Mouse (Mus musculus) hindbrain, embryonic 11.5 days (tissue): ENCODE measurements at regions not wholly inside any gene's neighbourhood (a gene's known extent, or its start where the extent isn't known, plus 50 kb on each side); places are given as distances from the start of the nearest gene placed in this dataset.

Experiments used
- ATAC-seq: fragments of 200-750 bp; cut with Nextera tagmentation; 2 replicates; pipeline ENCODE4 v1.8.0; 2017; ENCODE audit warnings: mild to moderate bottlenecking, moderate TSS enrichment, moderate library complexity; ENCODE audit not compliant: low FRiP score
- DNase-seq: peaks from one replicate; pipeline ENCODE4 v3.0.0-alpha.2; 2015; ENCODE audit warnings: low spot score
- H3K27ac ChIP-seq: fragments of 300-500 bp; sonication (generic); 2 replicates; pipeline ENCODE4 v1.5.1; 2014; ENCODE audit warnings: mild to moderate bottlenecking, low read depth, low read length
- H3K27me3 ChIP-seq: fragments of 300-500 bp; sonication (generic); 2 replicates; pipeline ENCODE4 v1.6.1; 2014; ENCODE audit warnings: mild to moderate bottlenecking, low read length, moderate library complexity, mixed read lengths; ENCODE audit not compliant: control insufficient read depth, insufficient read depth
- H3K36me3 ChIP-seq: fragments of 300-500 bp; sonication (generic); 2 replicates; pipeline ENCODE4 v1.6.1; 2014; ENCODE audit warnings: mild to moderate bottlenecking, low read length, moderate library complexity, mixed read lengths; ENCODE audit not compliant: control insufficient read depth, insufficient read depth
- H3K4me1 ChIP-seq: fragments of 300-500 bp; sonication (generic); replicated peaks from 2 replicates; pipeline ENCODE4 v1.6.1; 2014; ENCODE audit warnings: low read length, mixed read lengths; ENCODE audit not compliant: control insufficient read depth, insufficient read depth
- H3K4me2 ChIP-seq: fragments of 300-500 bp; sonication (generic); replicated peaks from 2 replicates; pipeline ENCODE4 v1.6.1; 2014; ENCODE audit warnings: mild to moderate bottlenecking, low read depth, low read length
- H3K4me3 ChIP-seq: fragments of 300-500 bp; sonication (generic); 2 replicates; pipeline ENCODE4 v1.5.1; 2014; ENCODE audit warnings: low read depth, low read length
- H3K9ac ChIP-seq: fragments of 300-500 bp; sonication (generic); 2 replicates; pipeline ENCODE4 v1.6.1; 2014; ENCODE audit warnings: low read depth, low read length
- H3K9me3 ChIP-seq: fragments of 300-500 bp; sonication (generic); 2 replicates; pipeline ENCODE4 v1.6.1; 2016; ENCODE audit warnings: low read length; ENCODE audit not compliant: control insufficient read depth
- WGBS: fragments of 180-500 bp; shearing (Covaris S2); extraction: QIAGEN DNeasy Blood & Tissue Kit; methylation state at CpG from one replicate; pipeline ENCODE4 v1.1.7; 2014; 5-methylcytosine and 5-hydroxymethylcytosine counted together

DNA sequence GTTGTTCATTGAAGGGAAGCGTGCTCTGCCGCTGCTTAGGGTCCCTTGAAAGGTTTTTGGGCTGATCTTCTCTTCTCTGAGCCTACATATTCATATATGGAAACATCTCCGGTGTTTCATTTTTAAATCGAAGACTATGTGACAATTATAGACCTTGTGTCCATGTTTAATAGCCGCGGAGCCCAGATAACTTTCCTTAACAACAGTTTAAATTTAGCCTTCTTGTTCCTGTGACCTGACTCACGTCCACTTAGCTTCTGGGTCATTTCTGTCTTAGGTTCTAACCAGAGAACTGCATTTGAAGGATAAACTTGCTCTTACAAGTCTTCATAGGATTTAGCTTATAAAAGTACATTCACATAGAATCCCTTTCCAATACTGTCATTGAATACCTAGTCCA lies 153.6 kb downstream of the Sptssa start:
- Histone ChIP-seq H3K4me2 (no peak overlapping the region), H3K27me3 (no peaks in the 10 kb centered on the region), H3K4me1 (no peaks in the 10 kb centered on the region), H3K36me3 (no peaks in the 10 kb centered on the region), H3K4me3 (no peak overlapping the region), H3K27ac (no peak overlapping the region), H3K9ac (no peak overlapping the region), H3K9me3 (no peaks in the 10 kb centered on the region)
- WGBS, result 90% methylated on average over 7 of the region's 7 CpGs
- ATAC-seq (no peak), DNase-seq (no peak)

DNA sequence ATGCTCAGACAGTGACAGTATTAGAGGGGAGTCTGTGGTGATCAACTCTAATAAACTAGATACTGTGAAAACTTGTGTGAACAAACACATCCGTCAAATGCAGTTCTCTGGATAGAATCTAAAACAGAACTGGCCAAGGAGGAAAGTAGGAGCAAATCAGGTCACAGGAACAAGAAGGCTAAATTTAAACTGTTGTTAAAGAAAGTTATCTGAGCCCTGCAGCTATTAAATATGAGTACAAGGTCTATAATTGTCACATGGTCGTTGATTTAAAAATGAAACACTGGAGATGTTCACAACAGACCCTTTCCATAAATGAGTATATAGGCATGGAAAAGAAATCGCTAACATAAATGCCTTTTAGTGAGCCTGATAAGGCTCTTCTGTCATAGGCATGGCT lies 156.4 kb downstream of the Sptssa start:
- Histone ChIP-seq H3K9me3 (no peaks in the 10 kb centered on the region), H3K36me3 (no peaks in the 10 kb centered on the region), H3K4me1 (no peaks in the 10 kb centered on the region), H3K9ac (no peak overlapping the region), H3K27ac (no peak overlapping the region), H3K4me3 (no peak overlapping the region), H3K27me3 (no peaks in the 10 kb centered on the region), H3K4me2 (no peak overlapping the region)
- ATAC-seq (no peak), DNase-seq (no peak)
- 80% methylated on average over 3 of the region's 3 CpGs for WGBS

DNA sequence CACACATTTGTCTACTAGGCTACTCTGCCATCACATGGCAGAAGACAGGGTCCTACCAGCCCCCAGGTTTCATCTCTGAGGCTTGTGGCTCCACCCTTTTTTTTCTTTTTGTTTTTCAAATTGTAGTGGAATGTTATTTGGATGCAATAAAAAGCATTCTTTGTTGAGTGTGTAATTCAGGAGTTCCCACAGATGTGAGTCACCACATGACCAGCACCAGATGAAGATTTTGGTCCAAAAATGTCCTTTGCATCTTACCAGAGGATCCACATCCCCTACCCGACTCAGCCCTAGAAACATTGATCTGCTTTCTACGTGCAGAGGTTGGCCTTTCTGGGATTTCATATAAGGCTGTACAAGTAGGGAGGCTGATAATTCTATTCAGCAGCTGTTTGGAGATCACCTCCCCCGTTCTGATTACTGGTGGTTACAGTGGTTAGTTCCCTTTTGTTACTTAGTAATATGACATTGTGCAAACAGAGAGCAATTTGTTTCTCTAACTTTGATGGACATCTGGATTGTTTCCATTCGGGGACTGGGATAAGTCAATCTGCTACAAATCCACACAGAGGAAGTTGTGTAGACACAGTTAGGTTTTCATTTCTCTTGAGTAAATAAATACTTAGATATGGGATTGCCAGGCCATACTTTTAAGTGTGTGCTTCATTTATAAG lies 160.5 kb downstream of the Sptssa start:
- Histone ChIP-seq H3K36me3 (no peaks in the 10 kb centered on the region), H3K9me3 (no peaks in the 10 kb centered on the region), H3K27ac (no peak overlapping the region), H3K27me3 (no peaks in the 10 kb centered on the region), H3K4me1 (no peaks in the 10 kb centered on the region), H3K9ac (no peak overlapping the region), H3K4me2 (no peak overlapping the region), H3K4me3 (no peak overlapping the region)
- no peak for DNase-seq
- WGBS, result 82% methylated on average over 4 of the region's 4 CpGs
- no peak for ATAC-seq

DNA sequence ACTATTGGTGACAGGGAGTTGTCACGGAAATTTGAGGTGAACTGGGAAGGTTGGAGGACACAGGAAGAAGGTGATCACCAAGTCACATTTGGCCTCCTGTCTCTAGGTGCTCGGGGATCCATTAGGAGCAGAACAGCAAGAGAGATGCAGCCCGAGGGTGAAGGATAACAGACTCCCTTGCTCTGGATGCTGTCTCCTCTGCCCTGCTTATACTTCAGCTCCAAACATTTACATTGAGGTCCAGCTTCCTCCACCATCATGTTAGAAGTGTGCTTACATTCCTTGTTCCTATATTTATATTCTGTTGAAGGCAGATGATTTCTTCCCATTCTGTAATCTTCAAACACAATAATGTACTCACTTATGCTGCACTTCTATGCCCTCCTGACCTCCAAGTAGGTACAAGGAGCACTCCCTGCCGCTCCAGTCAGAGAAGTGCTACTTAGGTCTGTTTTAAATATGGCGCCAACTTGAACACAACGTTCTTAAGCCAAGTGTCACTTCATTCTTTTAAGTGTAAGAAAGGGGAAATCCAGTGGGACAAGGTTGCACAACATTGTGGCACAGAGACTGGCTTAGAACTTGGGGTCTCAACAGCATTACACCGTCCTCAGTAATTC lies 161.5 kb downstream of the Sptssa start:
- Histone ChIP-seq H3K9me3 (no peaks in the 10 kb centered on the region), H3K4me3 (no peak overlapping the region), H3K27me3 (no peaks in the 10 kb centered on the region), H3K4me1 (no peaks in the 10 kb centered on the region), H3K36me3 (no peaks in the 10 kb centered on the region), H3K27ac (no peak overlapping the region), H3K4me2 (no peak overlapping the region), H3K9ac (no peak overlapping the region)
- DNase-seq (no peak), ATAC-seq (no peak)
- 90% methylated on average over 7 of the region's 7 CpGs for WGBS

DNA sequence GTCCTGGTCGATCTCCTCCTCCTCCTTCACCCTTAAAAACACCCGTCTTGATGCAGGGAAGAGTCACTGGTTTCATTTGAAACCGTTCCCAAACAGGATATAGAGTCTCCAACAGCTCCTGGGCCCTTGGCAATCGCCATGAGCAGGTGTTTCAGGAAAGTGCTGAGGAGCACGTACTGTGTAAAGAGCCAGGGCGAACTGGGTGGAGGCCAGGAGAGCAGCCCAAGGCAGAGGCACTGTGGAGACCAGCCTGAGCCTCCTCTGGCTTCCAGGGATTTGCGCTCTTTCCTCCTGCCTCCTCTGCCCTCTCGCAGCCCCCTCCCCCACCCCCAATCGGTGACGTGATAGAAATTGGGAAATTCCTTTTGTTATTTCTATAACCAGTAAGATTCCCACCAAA lies 163.6 kb downstream of the Sptssa start:
- no peak overlapping the region for H3K4me3 ChIP-seq
- no peaks in the 10 kb centered on the region for H3K4me1 ChIP-seq
- no peaks in the 10 kb centered on the region for H3K27me3 ChIP-seq
- no peak overlapping the region for H3K27ac ChIP-seq
- H3K36me3 ChIP-seq, result no peaks in the 10 kb centered on the region
- no peak for DNase-seq
- 48% methylated on average over 10 of the region's 10 CpGs for WGBS
- no peak for ATAC-seq
- no peak overlapping the region for H3K4me2 ChIP-seq
- no peak overlapping the region for H3K9ac ChIP-seq
- no peaks in the 10 kb centered on the region for H3K9me3 ChIP-seq

DNA sequence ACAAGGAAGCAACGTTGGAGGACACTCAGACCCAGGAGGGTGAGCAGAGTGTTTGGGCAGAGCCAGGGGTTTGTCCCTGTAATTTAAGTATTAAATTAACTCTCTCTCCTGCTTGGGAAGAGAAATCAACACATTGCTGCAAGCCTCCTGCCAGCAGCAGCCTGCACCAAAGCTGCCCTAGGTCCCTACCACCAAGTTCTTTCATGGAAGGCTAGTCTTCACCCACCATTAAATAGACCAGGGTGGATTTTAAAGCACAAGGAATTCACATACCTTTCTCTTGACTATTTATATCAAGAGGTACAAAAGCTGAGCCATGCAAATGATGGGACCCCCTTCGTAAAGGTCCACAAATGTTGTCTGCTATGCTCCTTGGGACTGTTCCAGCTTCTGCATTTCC lies 165.9 kb downstream of the Sptssa start:
- H3K27me3 ChIP-seq, result no peaks in the 10 kb centered on the region

DNA sequence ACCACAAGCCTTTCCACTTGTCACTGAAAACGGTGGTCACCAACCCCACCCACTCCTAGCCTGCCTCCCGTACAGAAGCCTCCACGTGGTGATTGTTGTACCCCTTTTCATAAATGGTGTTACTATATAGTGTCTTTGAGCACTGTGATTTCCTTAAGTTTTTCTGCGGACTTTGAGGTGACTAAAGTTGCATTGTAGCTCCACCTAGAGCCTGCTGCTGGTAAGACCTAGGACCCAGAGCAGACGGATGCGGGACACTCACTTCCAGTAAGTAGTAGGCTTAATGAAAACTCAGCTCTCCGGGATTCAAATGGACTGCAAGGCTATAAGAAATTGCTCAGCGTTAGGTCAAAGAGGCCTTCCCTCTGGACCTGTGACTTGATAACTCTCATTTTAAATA lies 166.7 kb downstream of the Sptssa start:
- H3K4me1 ChIP-seq, result no peaks in the 10 kb centered on the region
- ATAC-seq (no peak), DNase-seq (peak; percentile 80)
- H3K9ac ChIP-seq, result no peak overlapping the region
- no peaks in the 10 kb centered on the region for H3K36me3 ChIP-seq
- 5% methylated on average over 8 of the region's 8 CpGs for WGBS
- H3K27ac ChIP-seq, result no peak overlapping the region
- no peak overlapping the region for H3K4me2 ChIP-seq
- no peaks in the 10 kb centered on the region for H3K27me3 ChIP-seq
- H3K9me3 ChIP-seq, result no peaks in the 10 kb centered on the region
- H3K4me3 ChIP-seq, result no peak overlapping the region

More for the DNA sequence above, 165.9 kb downstream of the Sptssa start:
- 89% methylated on average over 2 of the region's 2 CpGs for WGBS
- no peaks in the 10 kb centered on the region for H3K9me3 ChIP-seq
- H3K4me3 ChIP-seq, result no peak overlapping the region
- no peak overlapping the region for H3K9ac ChIP-seq
- ATAC-seq, result no peak
- H3K27ac ChIP-seq, result no peak overlapping the region
- no peak overlapping the region for H3K4me2 ChIP-seq
- H3K36me3 ChIP-seq, result no peaks in the 10 kb centered on the region
- no peak for DNase-seq
- H3K4me1 ChIP-seq, result no peaks in the 10 kb centered on the region

DNA sequence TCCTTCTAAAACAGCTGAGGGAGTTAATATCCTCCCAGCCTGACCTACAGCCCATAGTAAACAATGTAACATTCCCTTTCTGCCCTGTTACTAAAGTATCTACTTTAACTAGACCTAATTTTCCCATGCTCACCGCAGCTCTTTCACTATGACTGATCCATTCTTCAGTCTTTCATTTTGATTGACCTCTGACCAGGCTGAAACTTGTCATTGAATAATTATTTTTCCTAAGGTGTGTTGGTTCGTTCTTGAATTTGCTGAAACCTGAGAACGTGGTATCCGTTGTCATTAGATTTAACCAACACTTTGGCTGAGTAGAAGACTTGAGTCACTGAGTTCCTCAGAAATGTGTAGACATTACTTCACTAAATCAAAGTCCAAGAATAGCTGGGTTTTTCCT lies 168.7 kb downstream of the Sptssa start:
- Histone ChIP-seq H3K27me3 (no peaks in the 10 kb centered on the region), H3K27ac (no peak overlapping the region), H3K4me1 (no peaks in the 10 kb centered on the region), H3K4me3 (no peak overlapping the region), H3K36me3 (no peaks in the 10 kb centered on the region), H3K9me3 (no peaks in the 10 kb centered on the region), H3K9ac (no peak overlapping the region), H3K4me2 (no peak overlapping the region)
- WGBS, result 82% methylated on average over 4 of the region's 4 CpGs
- no peak for DNase-seq
- ATAC-seq, result no peak

DNA sequence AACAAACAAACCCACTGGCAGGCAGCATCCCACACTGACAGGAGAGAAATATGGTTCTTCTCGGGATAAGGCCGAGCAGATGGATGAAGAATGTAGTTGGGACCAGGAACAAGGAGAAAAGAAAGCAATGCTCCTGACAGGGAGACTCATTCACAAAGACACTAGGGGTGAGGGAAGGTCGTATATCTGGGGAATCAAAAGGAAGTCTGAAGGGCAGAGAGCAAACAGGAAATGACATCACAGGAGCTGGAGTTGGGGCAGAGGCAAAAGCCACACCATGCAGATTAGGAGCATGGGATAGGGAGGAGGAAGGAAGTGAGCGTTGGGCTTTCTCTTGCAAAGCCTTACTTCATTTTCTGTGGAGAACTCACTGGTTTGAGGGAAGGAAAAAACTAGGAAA lies 174.4 kb downstream of the Sptssa start:
- ATAC-seq (no peak), DNase-seq (no peak)
- whole genome bisulfite sequencing, result 55% methylated on average over 4 of the region's 4 CpGs
- H3K9me3 ChIP-seq, result no peaks in the 10 kb centered on the region
- no peak overlapping the region for H3K4me3 ChIP-seq
- no peak overlapping the region for H3K4me2 ChIP-seq
- no peak overlapping the region for H3K9ac ChIP-seq
- H3K27ac ChIP-seq, result no peak overlapping the region
- no peaks in the 10 kb centered on the region for H3K4me1 ChIP-seq
- H3K27me3 ChIP-seq, result no peaks in the 10 kb centered on the region
- H3K36me3 ChIP-seq, result no peaks in the 10 kb centered on the region
